Mouse (Mus musculus) liver, embryonic 14.5 days (tissue): ENCODE data around the gene Ppt2.

ENCODE experiments used
- CTCF ChIP-seq: IDR thresholded peaks from 2 replicates; pipeline ENCODE4 v1.5.1; 2016; ENCODE audit warnings: antibody characterized with exemption, low read depth, control low read depth
- EP300 ChIP-seq: IDR thresholded peaks from 2 replicates; pipeline ENCODE4 v1.6.1; 2016; ENCODE audit warnings: antibody characterized with exemption, low read depth

DNA sequence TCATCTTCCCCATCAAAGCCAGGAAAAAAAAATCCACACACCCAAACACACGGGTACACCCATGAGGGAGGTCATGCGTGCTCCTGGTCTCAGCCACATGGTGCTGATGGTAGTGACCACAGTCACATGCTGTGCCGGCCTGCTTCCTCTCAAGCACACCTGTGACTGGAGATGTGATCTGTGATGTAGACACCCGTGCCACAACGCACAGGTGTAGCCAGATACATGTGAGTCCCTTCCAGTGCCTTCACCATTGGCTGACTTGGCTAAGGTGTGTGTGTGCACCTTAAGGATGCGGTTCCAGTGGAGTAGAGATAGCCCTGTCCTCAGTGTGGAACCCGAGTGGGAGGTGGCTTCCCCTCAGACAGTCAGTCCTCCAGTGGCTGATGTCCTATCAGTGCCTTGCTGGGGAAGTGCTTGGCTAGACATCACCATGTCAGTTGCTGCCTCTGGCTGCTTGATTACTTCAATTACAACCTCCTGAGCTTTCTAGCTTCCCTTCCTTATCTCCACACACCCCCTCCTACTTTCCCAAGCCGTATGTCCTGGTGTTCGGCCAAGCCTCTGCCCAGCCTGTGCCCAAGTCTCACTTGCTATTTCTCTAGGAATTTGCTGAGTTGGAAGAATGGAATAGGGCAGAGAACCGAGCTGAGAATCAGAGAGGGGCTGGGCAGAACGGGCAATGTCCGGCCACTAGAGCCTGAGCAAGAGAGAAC, 31.0 kb upstream of the Ppt2 start:
- TF ChIP-seq CTCF (no peak), EP300 (no peak)
